In the genomic region with DNA sequence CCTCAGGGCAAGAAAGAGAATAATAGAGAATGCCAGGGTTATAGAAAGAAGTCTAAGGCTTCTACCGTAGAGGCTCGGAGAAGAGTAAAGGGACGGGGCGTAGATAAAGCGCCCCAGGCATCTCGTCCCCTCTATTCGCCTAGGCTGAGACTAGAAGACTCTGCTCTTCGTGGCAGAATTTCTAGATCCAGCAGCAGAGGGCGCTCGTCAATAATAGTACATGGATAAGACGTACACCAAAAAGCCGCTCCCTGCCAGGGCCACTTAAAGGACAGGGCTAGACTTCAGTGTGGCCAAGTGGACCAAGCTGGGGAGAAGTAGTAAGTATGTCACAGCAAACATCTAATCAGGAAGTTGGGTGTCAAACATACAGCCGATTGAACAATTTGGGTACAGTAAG, we compare ENCODE assay signal across 8 mouse cellular contexts. TPM values are rescaled to one million over a fixed set of nuclear protein-coding genes. Genes with fewer than 3 reads are reported as not detected.
DNase-seq lines count a peak whose midpoint lies in the region; ATAC-seq and TF ChIP-seq lines count a peak whose summit lies in the region.

No protein-coding gene starts in this region.

- TF ChIP-seq CTCF in C2C12 (IDR thresholded peaks at IDR 0.05; ENCODE audit: control insufficient read depth, insufficient read depth, insufficient read length): peak; percentile 42
- TF ChIP-seq CTCF in bone marrow macrophage, adult 2 months (IDR thresholded peaks at IDR 0.05; ENCODE audit: low read depth, low read length): peak; percentile 56

- no peaks in the 10 kb centered on the region for H3K4me1 ChIP-seq in bone marrow macrophage, adult 2 months (ENCODE audit: control insufficient read depth, insufficient read depth, low read length)
- peaks cover 35% of the 10 kb centered on the region for H3K4me1 ChIP-seq in embryonic facial prominence, embryonic 15.5 days

- no peaks in the 10 kb centered on the region for H3K27me3 ChIP-seq in C2C12 (ENCODE audit: control insufficient read depth, insufficient read depth, insufficient read length)
- H3K27me3 ChIP-seq in embryonic facial prominence, embryonic 15.5 days: no peaks in the 10 kb centered on the region
- H3K27me3 ChIP-seq in myocyte (ENCODE audit: control insufficient read depth, insufficient read depth, insufficient read length): no peaks in the 10 kb centered on the region

- 1% methylated on average over 13 of the region's 13 CpGs for WGBS in embryonic facial prominence, embryonic 15.5 days

- H3K4me3 ChIP-seq in C2C12 (ENCODE audit: insufficient read depth, poor library complexity, severe bottlenecking) (peak overlapping the region; percentile 66), myocyte (peak overlapping the region; percentile 78)
- no peak overlapping the region for H3K4me3 ChIP-seq in bone marrow macrophage, adult 2 months (ENCODE audit: insufficient read depth, low read length)
- H3K4me3 ChIP-seq in embryonic facial prominence, embryonic 15.5 days (replicated peaks): peak overlapping the region; percentile 54

- no peaks in the 10 kb centered on the region for H3K9me3 ChIP-seq in embryonic facial prominence, embryonic 15.5 days (replicated peaks)

- DNase-seq in heart, adult 9 months (ENCODE audit: low spot score in 2 of 2): peak; percentile 84 to 89
- DNase-seq in kidney, adult 9 months: peak; percentile 90
- peak; percentile 94 for DNase-seq in liver
- peak; percentile 87 to 94 for DNase-seq in spleen, postnatal 4 days (ENCODE audit: low spot score in 2 of 2)

- ATAC-seq in embryonic facial prominence, embryonic 15.5 days (ENCODE audit: insufficient number of reproducible peaks, low FRiP score, low TSS enrichment, low read depth): peak; percentile 69

- peaks cover 12% of the 10 kb centered on the region for H3K79me3 ChIP-seq in C2C12 (ENCODE audit: low read depth)

- H3K79me2 ChIP-seq in C2C12 (ENCODE audit: control insufficient read depth, insufficient read depth) (peaks cover 27% of the 10 kb centered on the region), myocyte (ENCODE audit: control insufficient read depth, insufficient read depth) (peaks cover 22% of the 10 kb centered on the region)

- peaks cover 43% of the 10 kb centered on the region for H3K36me3 ChIP-seq in C2C12 (ENCODE audit: control insufficient read depth, insufficient read depth)
- peaks cover 42% of the 10 kb centered on the region for H3K36me3 ChIP-seq in embryonic facial prominence, embryonic 15.5 days
- H3K36me3 ChIP-seq in myocyte (ENCODE audit: control insufficient read depth, insufficient read depth): peaks cover 17% of the 10 kb centered on the region

- TF ChIP-seq POLR2A in bone marrow macrophage, adult 2 months (IDR thresholded peaks at IDR 0.05; ENCODE audit: borderline replicate concordance, low read depth, low read length): no peak
- TF ChIP-seq POLR2A in myocyte (IDR thresholded peaks at IDR 0.05; ENCODE audit: insufficient read length, low read depth): no peak

- H3K9ac ChIP-seq in embryonic facial prominence, embryonic 15.5 days: peak overlapping the region; percentile 67

- no peak overlapping the region for H3K27ac ChIP-seq in bone marrow macrophage, adult 2 months (ENCODE audit: insufficient read depth, low read depth, low read length)
- H3K27ac ChIP-seq in embryonic facial prominence, embryonic 15.5 days (replicated peaks): peak overlapping the region; percentile 96

- peak overlapping the region; percentile 87 for H3ac ChIP-seq in C2C12 (ENCODE audit: control insufficient read depth, insufficient read length, low read depth)
- peak overlapping the region; percentile 76 for H3ac ChIP-seq in myocyte (ENCODE audit: control insufficient read depth, insufficient read length)

- H3K4me2 ChIP-seq in embryonic facial prominence, embryonic 15.5 days (replicated peaks): peak overlapping the region; percentile 55
- peak overlapping the region; percentile 80 for H3K4me2 ChIP-seq in myocyte (ENCODE audit: low read depth)

TF ChIP-seq in C2C12, 6 proteins besides CTCF, POLR2A, EP300 and RAD21:
- TF ChIP-seq USF1 (IDR thresholded peaks at IDR 0.05; ENCODE audit: low read depth) (no peak), MYOG (IDR thresholded peaks at IDR 0.05; ENCODE audit: control insufficient read depth, extremely low read depth, insufficient read length) (no peak), MAX (IDR thresholded peaks at IDR 0.05) (no peak), CEBPB (IDR thresholded peaks at IDR 0.05; ENCODE audit: low read depth) (no peak), FOSL1 (IDR thresholded peaks at IDR 0.05; ENCODE audit: insufficient read depth, low read length, poor library complexity, severe bottlenecking) (no peak), MYOD1 (IDR thresholded peaks at IDR 0.05; ENCODE audit: control insufficient read depth, insufficient read length, low read depth) (no peak)

TF ChIP-seq in myocyte, 11 proteins besides CTCF, POLR2A, EP300 and RAD21:
- TF ChIP-seq POLR2AphosphoS2 (IDR thresholded peaks at IDR 0.05; ENCODE audit: insufficient read length, low read depth) (no peak), TCF3 (IDR thresholded peaks at IDR 0.05; ENCODE audit: insufficient read length, low read depth) (no peak), MYOG (IDR thresholded peaks at IDR 0.05; ENCODE audit: control insufficient read depth in 1 of 3, insufficient read depth in 1 of 3, insufficient read length in 2 of 3, low read depth in 2 of 3) (no peak), SRF (IDR thresholded peaks at IDR 0.05; ENCODE audit: control insufficient read depth, insufficient read length, low read depth) (no peak), TCF12 (IDR thresholded peaks at IDR 0.05; ENCODE audit: insufficient read depth, poor library complexity, severe bottlenecking) (no peak), MYOD1 (IDR thresholded peaks at IDR 0.05; ENCODE audit: control insufficient read depth in 1 of 3, insufficient read length in 2 of 3, low read depth in 2 of 3) (no peak), E2F4 (IDR thresholded peaks at IDR 0.05; ENCODE audit: insufficient read depth) (no peak), MAX (IDR thresholded peaks at IDR 0.05; ENCODE audit: low read depth) (no peak), REST (IDR thresholded peaks at IDR 0.05; ENCODE audit: insufficient read depth, insufficient read length) (no peak), USF1 (IDR thresholded peaks at IDR 0.05; ENCODE audit: low read depth) (no peak), CEBPB (IDR thresholded peaks at IDR 0.05; ENCODE audit: insufficient read depth, poor library complexity, severe bottlenecking) (no peak)

RNA-seq across cellular contexts. Expression of a gene that starts 0.8 kb away (rescaled TPM):
- polyA plus RNA-seq in C2C12 (2012; fragmentation: generic; extraction: Trizol) (110 TPM), myocyte (2012; fragmentation: generic; extraction: Trizol) (58.1 TPM)
- polyA plus RNA-seq in bone marrow macrophage, adult 2 months (2012; ENCODE audit: insufficient read depth, insufficient read length, missing spikeins): 1.2 and 1.7 TPM in 2 replicates
- 86.1 and 86.5 TPM in 2 replicates for polyA plus RNA-seq in embryonic facial prominence, embryonic 15.5 days (2015; fragmentation: Nextera tagmentation; extraction: Ambion mirVana)

RNA-seq across cellular contexts. Expression of a gene that starts 9.6 kb away (rescaled TPM):
- polyA plus RNA-seq in C2C12 (2012; fragmentation: generic; extraction: Trizol) (2.1 TPM), myocyte (2012; fragmentation: generic; extraction: Trizol) (3.3 TPM)
- 2.5 and 2.8 TPM in 2 replicates for polyA plus RNA-seq in bone marrow macrophage, adult 2 months (2012; ENCODE audit: insufficient read depth, insufficient read length, missing spikeins)
- 7.8 and 9.1 TPM in 2 replicates for polyA plus RNA-seq in embryonic facial prominence, embryonic 15.5 days (2015; fragmentation: Nextera tagmentation; extraction: Ambion mirVana)

RNA-seq across cellular contexts. Expression of a gene that starts 10.3 kb away (rescaled TPM):
- polyA plus RNA-seq in C2C12 (2012; fragmentation: generic; extraction: Trizol): 16.7 TPM
- 14.6 and 15.0 TPM in 2 replicates for polyA plus RNA-seq in bone marrow macrophage, adult 2 months (2012; ENCODE audit: insufficient read depth, insufficient read length, missing spikeins)
- polyA plus RNA-seq in embryonic facial prominence, embryonic 15.5 days (2015; fragmentation: Nextera tagmentation; extraction: Ambion mirVana): 19.4 and 19.6 TPM in 2 replicates
- 16.7 TPM for polyA plus RNA-seq in myocyte (2012; fragmentation: generic; extraction: Trizol)

RNA-seq across cellular contexts. Expression of a gene that starts 18.0 kb away (rescaled TPM):
- polyA plus RNA-seq in C2C12 (2012; fragmentation: generic; extraction: Trizol) (not detected), myocyte (2012; fragmentation: generic; extraction: Trizol) (not detected)
- polyA plus RNA-seq in bone marrow macrophage, adult 2 months (2012; ENCODE audit: insufficient read depth, insufficient read length, missing spikeins): not detected in 2 replicates
- not detected in 2 replicates for polyA plus RNA-seq in embryonic facial prominence, embryonic 15.5 days (2015; fragmentation: Nextera tagmentation; extraction: Ambion mirVana)

RNA-seq across cellular contexts. Expression of a gene that starts 41.3 kb away (rescaled TPM):
- 1.9 TPM for polyA plus RNA-seq in C2C12 (2012; fragmentation: generic; extraction: Trizol)
- 1.2 TPM in 1 of 2 replicates, not detected in the other for polyA plus RNA-seq in bone marrow macrophage, adult 2 months (2012; ENCODE audit: insufficient read depth, insufficient read length, missing spikeins)
- 51.6 and 67.7 TPM in 2 replicates for polyA plus RNA-seq in embryonic facial prominence, embryonic 15.5 days (2015; fragmentation: Nextera tagmentation; extraction: Ambion mirVana)
- polyA plus RNA-seq in myocyte (2012; fragmentation: generic; extraction: Trizol): 1,017 TPM

Comparison
In these comparisons a context has a peak if more than half of its experiments do, and no peak if none do; other contexts are left out.
1. RNA of a gene that starts 0.8 kb away (polyA plus RNA-seq): 110 TPM in C2C12 (single experiment), 86.1 to 86.5 TPM in embryonic facial prominence, embryonic 15.5 days and 58.1 TPM in myocyte (single experiment); 1.2 to 1.7 TPM in bone marrow macrophage, adult 2 months; every median in the first group is over 10 times any median in the second.
2. Peak in every context shown above with its lines, with median percentiles within 50 percentile points of each other: DNase-seq.